Mouse (Mus musculus) lung, postnatal 0 days (tissue): Measurements from ENCODE around the gene Fiz1. TPM values are rescaled to one million over a fixed set of nuclear protein-coding genes. Genes with fewer than 3 reads are reported as not detected.
A peak's percentile ranks its signal among the peaks of the same experiment; 100 is the strongest.

Experiments
- ATAC-seq: fragments of 200-750 bp; cut with Nextera tagmentation; 2 replicates; pipeline ENCODE4 v1.8.0; 2017; ENCODE audit warnings: moderate library complexity
- DNase-seq: peaks from one replicate; pipeline ENCODE4 v3.0.0-alpha.2; 2016; ENCODE audit warnings: low spot score
- H3K27ac ChIP-seq: fragments of 300-500 bp; sonication (generic); 2 replicates; pipeline ENCODE4 v1.5.1; 2014; ENCODE audit warnings: antibody characterized with exemption, mild to moderate bottlenecking, low read length, mixed read lengths
- H3K27me3 ChIP-seq: fragments of 300-500 bp; sonication (generic); replicated peaks from 2 replicates; pipeline ENCODE4 v1.6.1; 2014; ENCODE audit warnings: low read length, mixed read lengths; ENCODE audit not compliant: insufficient read depth
- H3K36me3 ChIP-seq: fragments of 300-500 bp; sonication (generic); 2 replicates; pipeline ENCODE4 v1.6.1; 2014; ENCODE audit warnings: low read length, mixed read lengths; ENCODE audit not compliant: insufficient read depth
- H3K4me1 ChIP-seq: fragments of 300-500 bp; sonication (generic); 2 replicates; pipeline ENCODE4 v1.6.1; 2014; ENCODE audit warnings: antibody characterized with exemption, low read depth, low read length, mixed read lengths; ENCODE audit not compliant: insufficient read depth
- H3K4me2 ChIP-seq: fragments of 300-500 bp; sonication (generic); replicated peaks from 2 replicates; pipeline ENCODE4 v1.6.1; 2014; ENCODE audit warnings: low read depth, mild to moderate bottlenecking, low read length, moderate library complexity, mixed read lengths
- H3K4me3 ChIP-seq: fragments of 300-500 bp; sonication (generic); 2 replicates; pipeline ENCODE4 v1.5.1; 2014; ENCODE audit warnings: low read depth, low read length
- H3K9ac ChIP-seq: fragments of 300-500 bp; sonication (generic); replicated peaks from 2 replicates; pipeline ENCODE4 v1.6.1; 2014; ENCODE audit warnings: low read depth, mild to moderate bottlenecking
- H3K9me3 ChIP-seq: fragments of 300-500 bp; sonication (generic); 2 replicates; pipeline ENCODE4 v1.6.1; 2016; ENCODE audit warnings: low read length, mixed read lengths
- CTCF ChIP-seq: IDR thresholded peaks from 2 replicates; pipeline ENCODE4 v1.5.1; 2016; ENCODE audit warnings: antibody characterized with exemption, mild to moderate bottlenecking
- EP300 ChIP-seq: IDR thresholded peaks from 2 replicates; pipeline ENCODE4 v1.6.1; 2016; ENCODE audit warnings: antibody characterized with exemption, mild to moderate bottlenecking, control low read depth
- WGBS: fragments of 180-500 bp; shearing (Covaris S2); extraction: QIAGEN DNeasy Blood & Tissue Kit; methylation state at CpG from one replicate; pipeline ENCODE4 v1.1.7; 2014; 5-methylcytosine and 5-hydroxymethylcytosine counted together
- polyA plus RNA-seq: library from polyadenylated mRNA; unstranded; fragments of >200 nt; fragmentation: Nextera tagmentation; extraction: Ambion mirVana; gene quantifications from 2 replicates; pipeline ENCODE4 v1.2.1, GENCODE M21; 2015

Fiz1 gene
- polyA plus RNA-seq, 1 experiment from 2014 or later: 20.8 TPM

DNA sequence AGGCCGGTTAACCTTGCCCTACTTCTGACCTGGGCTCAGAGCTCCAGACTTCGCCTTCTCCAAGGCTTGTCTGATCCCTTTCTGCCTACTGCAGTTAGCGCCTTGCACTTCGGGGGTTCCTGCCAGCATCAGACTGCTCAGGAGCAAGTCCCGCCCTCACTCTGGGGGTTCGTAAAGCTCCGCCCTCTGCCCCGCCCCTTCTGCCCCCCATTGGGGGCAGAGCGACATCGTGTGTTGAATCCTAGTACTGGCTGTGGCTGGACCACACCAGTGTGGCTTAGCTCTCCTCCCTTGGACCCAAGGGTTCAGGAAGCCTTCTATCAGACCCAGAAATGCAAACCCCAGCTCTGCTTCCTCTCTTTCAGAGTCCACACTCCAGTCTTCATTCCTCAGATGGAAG is 50.2 kb downstream of the Fiz1 start, which contains the start of gene Sbk2:
TSS of gene Sbk2 (minus strand) at position 135 of the 400 bp plus-strand sequence.
- Histone ChIP-seq H3K9ac (no peak within 1 kb of the TSS), H3K4me3 (no peak within 1 kb of the TSS), H3K36me3 (no peaks in the 10 kb centered on the region), H3K4me2 (no peak within 1 kb of the TSS), H3K27ac (no peak within 1 kb of the TSS), H3K4me1 (no peaks in the 10 kb centered on the region), H3K27me3 (no peaks in the 10 kb centered on the region), H3K9me3 (no peaks in the 10 kb centered on the region)
- peak; percentile 96 for ATAC-seq
- 3% methylated on average over 10 of the region's 10 CpGs for whole genome bisulfite sequencing
- TF ChIP-seq CTCF (peak; percentile 85), EP300 (no peak)
- DNase-seq: peak; percentile 85

DNA sequence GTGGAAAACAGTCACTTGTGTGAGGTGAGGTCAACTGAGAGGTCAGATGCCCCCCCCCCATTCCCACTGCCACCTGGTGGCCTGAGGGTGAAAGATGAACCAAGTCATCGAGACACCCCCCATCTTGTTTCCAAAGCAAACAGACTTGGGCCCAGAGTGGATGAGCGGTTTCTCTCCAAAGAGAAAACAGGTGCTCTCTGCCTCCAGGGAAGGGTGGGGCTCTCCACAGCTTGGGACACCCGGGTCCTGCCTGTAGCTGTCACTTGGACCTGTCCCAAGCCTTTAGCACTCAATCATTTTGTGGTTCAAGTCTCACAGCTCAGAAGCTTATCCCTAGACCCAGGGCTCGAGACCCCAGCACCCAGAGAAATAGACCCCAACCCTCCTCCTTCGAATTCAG is 51.0 kb downstream of the Fiz1 start:
- Histone ChIP-seq H3K36me3 (no peaks in the 10 kb centered on the region), H3K27me3 (no peaks in the 10 kb centered on the region), H3K4me1 (no peaks in the 10 kb centered on the region), H3K4me3 (no peak overlapping the region), H3K9ac (no peak overlapping the region), H3K4me2 (no peak overlapping the region), H3K9me3 (no peaks in the 10 kb centered on the region), H3K27ac (no peak overlapping the region)
- ATAC-seq (no peak; the same call in 1 of the 2 replicates), DNase-seq (no peak)
- TF ChIP-seq EP300: no peak
- no peak; the same call in 1 of the 2 replicates for TF ChIP-seq CTCF
- WGBS: 60% methylated on average over 5 of the region's 5 CpGs

DNA sequence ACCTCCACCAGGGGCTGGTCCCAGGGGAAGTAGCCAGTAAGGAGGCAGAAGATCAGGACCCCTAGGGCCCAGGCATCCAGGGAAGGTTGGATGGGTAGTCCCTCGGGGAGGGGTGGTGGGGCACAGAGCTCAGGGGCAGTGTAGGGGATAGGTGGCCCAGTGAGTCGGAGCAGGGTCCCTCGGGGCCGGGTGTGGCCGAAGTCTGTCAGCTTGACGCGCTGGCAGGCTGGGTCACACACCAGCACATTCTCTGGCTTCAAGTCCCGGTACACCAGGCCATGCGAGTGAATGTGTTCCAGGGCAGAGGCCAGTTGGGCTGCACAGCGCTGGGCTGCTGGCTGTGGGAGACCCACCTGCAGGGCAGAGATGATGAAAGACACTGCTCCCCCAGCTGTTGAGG is 57.1 kb downstream of the Fiz1 start:
- ATAC-seq (no peak), DNase-seq (no peak)
- WGBS: 79% methylated on average over 10 of the region's 10 CpGs
- no peaks in the 10 kb centered on the region for H3K4me1 ChIP-seq
- TF ChIP-seq CTCF: no peak
- no peak for TF ChIP-seq EP300
- H3K9ac ChIP-seq: no peak overlapping the region
- no peak overlapping the region for H3K4me2 ChIP-seq
- H3K36me3 ChIP-seq: no peaks in the 10 kb centered on the region
- H3K4me3 ChIP-seq: no peak overlapping the region
- no peaks in the 10 kb centered on the region for H3K9me3 ChIP-seq
- H3K27me3 ChIP-seq: no peaks in the 10 kb centered on the region
- no peak overlapping the region for H3K27ac ChIP-seq

Other genes starting within 250 kb of the Fiz1 start
- not detected in 2 replicates for gene Fam71e2, start 243.4 kb downstream of the Fiz1 start, polyA plus RNA-seq
- 0.29 and 0.64 TPM in 2 replicates for gene Il11, start 231.8 kb downstream of the Fiz1 start, polyA plus RNA-seq
- gene Tmem190, start 231.8 kb downstream of the Fiz1 start, polyA plus RNA-seq: 0.55 and 0.74 TPM in 2 replicates
- gene Tmem238, start 225.0 kb downstream of the Fiz1 start, polyA plus RNA-seq: 39.2 and 45.4 TPM in 2 replicates
- gene Rpl28, start 221.8 kb downstream of the Fiz1 start, polyA plus RNA-seq: 282 and 294 TPM in 2 replicates
- gene Ube2s, start 202.1 kb downstream of the Fiz1 start, polyA plus RNA-seq: 158 and 162 TPM in 2 replicates
- gene Shisa7, start 170.0 kb downstream of the Fiz1 start, polyA plus RNA-seq: 0.43 and 0.51 TPM in 2 replicates
- 12.7 and 16.1 TPM in 2 replicates for gene Isoc2b, start 144.4 kb downstream of the Fiz1 start, polyA plus RNA-seq
- 0.53 and 0.57 TPM in 2 replicates for gene Isoc2a, start 137.5 kb downstream of the Fiz1 start, polyA plus RNA-seq
- not detected in 2 replicates for gene Gm36210, start 108.2 kb downstream of the Fiz1 start, polyA plus RNA-seq
- 2.7 TPM in 2 replicates for gene Zfp628, start 99.5 kb downstream of the Fiz1 start, polyA plus RNA-seq
- gene Nat14, start 92.7 kb downstream of the Fiz1 start, polyA plus RNA-seq: 1.1 and 2.3 TPM in 2 replicates
- gene Ssc5d, start 88.9 kb downstream of the Fiz1 start, polyA plus RNA-seq: 1.4 and 1.7 TPM in 2 replicates
- 0.19 and 0.26 TPM in 2 replicates for gene Sbk2, start 50.3 kb downstream of the Fiz1 start, polyA plus RNA-seq
- gene Sbk3, start 43.5 kb downstream of the Fiz1 start, polyA plus RNA-seq: 0.37 TPM in 2 replicates
- gene Zfp579, start 18.5 kb downstream of the Fiz1 start, polyA plus RNA-seq: 29.7 and 30.6 TPM in 2 replicates
- 22.4 and 24.6 TPM in 2 replicates for gene Zfp524, start 282 bp downstream of the Fiz1 start, polyA plus RNA-seq
- 2.1 and 4.4 TPM in 2 replicates for gene Gm44973, start 799 bp upstream of the Fiz1 start, polyA plus RNA-seq
- gene Zfp865, start 5.7 kb upstream of the Fiz1 start, polyA plus RNA-seq: 3.4 and 3.8 TPM in 2 replicates
- gene Ccdc106, start 5.9 kb upstream of the Fiz1 start, polyA plus RNA-seq: 0.42 and 1.2 TPM in 2 replicates
- not detected in 2 replicates for gene 4632433K11Rik, start 19.4 kb upstream of the Fiz1 start, polyA plus RNA-seq
- gene Zfp784, start 23.7 kb upstream of the Fiz1 start, polyA plus RNA-seq: 6.5 and 7.7 TPM in 2 replicates
- 25.7 and 30.4 TPM in 2 replicates for gene Zfp580, start 36.8 kb upstream of the Fiz1 start, polyA plus RNA-seq
- 42.0 and 46.1 TPM in 2 replicates for gene U2af2, start 47.4 kb upstream of the Fiz1 start, polyA plus RNA-seq
- gene Epn1, start 65.5 kb upstream of the Fiz1 start, polyA plus RNA-seq: 40.7 and 41.6 TPM in 2 replicates
- not detected in 2 replicates for gene Rfpl4, start 102.3 kb upstream of the Fiz1 start, polyA plus RNA-seq
- gene Rasl2-9, start 111.3 kb upstream of the Fiz1 start, polyA plus RNA-seq: 0.52 and 0.88 TPM in 2 replicates
- gene Vmn1r55, start 135.0 kb upstream of the Fiz1 start, polyA plus RNA-seq: not detected in 2 replicates
- gene Vmn1r56, start 182.1 kb upstream of the Fiz1 start, polyA plus RNA-seq: not detected in 2 replicates
- gene Vmn1r57, start 203.8 kb upstream of the Fiz1 start, polyA plus RNA-seq: not detected in 2 replicates